Comparison of ENCODE assay signal across 8 mouse cellular contexts in genomic region chr7:12961511-12962141, GRCm38 (mm10). TPM values are rescaled to one million over a fixed set of nuclear protein-coding genes. Genes with fewer than 3 reads are reported as not detected.
DNase-seq lines count a peak whose midpoint lies in the region; ATAC-seq and TF ChIP-seq lines count a peak whose summit lies in the region.

No protein-coding gene starts in this region.

- no peak for TF ChIP-seq CTCF in lung, postnatal 0 days (IDR thresholded peaks at IDR 0.05)

- WGBS in forebrain, embryonic 14.5 days = 2% methylated on average over 29 of the region's 29 CpGs
- 1% methylated on average over 29 of the region's 29 CpGs for WGBS in lung, postnatal 0 days

- peak overlapping the region; percentile 57 for H3K4me2 ChIP-seq in forebrain, embryonic 14.5 days (ENCODE audit: low read length)
- H3K4me2 ChIP-seq in lung, postnatal 0 days (replicated peaks; ENCODE audit: low read depth, low read length) = peak overlapping the region; percentile 71

- no peaks in the 10 kb centered on the region for H3K27me3 ChIP-seq in forebrain, embryonic 14.5 days (replicated peaks; ENCODE audit: control insufficient read depth, insufficient read depth, low read length)
- H3K27me3 ChIP-seq in lung, postnatal 0 days (replicated peaks; ENCODE audit: insufficient read depth, low read length) = no peaks in the 10 kb centered on the region

- peak overlapping the region; percentile 51 for H3K9ac ChIP-seq in ES-E14 (ENCODE audit: insufficient read depth, low read depth, low read length, poor library complexity, severe bottlenecking)
- H3K9ac ChIP-seq in forebrain, embryonic 14.5 days (ENCODE audit: low read length) = peak overlapping the region; percentile 68
- H3K9ac ChIP-seq in lung, postnatal 0 days (replicated peaks; ENCODE audit: low read depth) = peak overlapping the region; percentile 66

- DNase-seq in ES-E14 (ENCODE audit: low read depth, low spot score) = no peak
- peak; percentile 64 for DNase-seq in c-Kit-positive CD71-negative TER-119-negative erythroid progenitor cells, embryonic 14.5 days (ENCODE audit: low read depth)
- DNase-seq in forebrain, embryonic 14.5 days (ENCODE audit: low spot score) = peak; percentile 96
- peak; percentile 59 for DNase-seq in heart, postnatal 4 days
- DNase-seq in layer of hippocampus, adult 8-10 months (ENCODE audit: low spot score in 2 of 2) = peak; percentile 39 to 49
- DNase-seq in lung, postnatal 0 days (ENCODE audit: low spot score) = peak; percentile 90
- peak; percentile 20 for DNase-seq in ovary, postnatal 14 days (ENCODE audit: low spot score)
- DNase-seq in thymus, postnatal 14 days = peak; percentile 79

- H3K36me3 ChIP-seq in ES-E14 (ENCODE audit: control insufficient read depth, insufficient read depth, low read length, poor library complexity, severe bottlenecking) = no peaks in the 10 kb centered on the region
- no peaks in the 10 kb centered on the region for H3K36me3 ChIP-seq in forebrain, embryonic 14.5 days (ENCODE audit: control insufficient read depth, insufficient read depth, low read length)
- no peaks in the 10 kb centered on the region for H3K36me3 ChIP-seq in lung, postnatal 0 days (ENCODE audit: insufficient read depth, low read length)

- peaks cover 5 to 7% of the 10 kb centered on the region in 2 experiments; a peak in 3 of 4 replicates for H3K4me1 ChIP-seq in ES-E14 (ENCODE audit: control insufficient read depth in 2 of 2, insufficient read depth in 2 of 2, low read length in 2 of 2, poor library complexity in 1 of 2)
- H3K4me1 ChIP-seq in forebrain, embryonic 14.5 days (ENCODE audit: control insufficient read depth, insufficient read depth, low read length) = peaks cover 6% of the 10 kb centered on the region
- peaks cover 3% of the 10 kb centered on the region; the same call in 1 of the 2 replicates for H3K4me1 ChIP-seq in lung, postnatal 0 days (ENCODE audit: insufficient read depth, low read depth, low read length)

- peak; percentile 80 for ATAC-seq in forebrain, embryonic 14.5 days
- ATAC-seq in lung, postnatal 0 days = peak; percentile 70

- in situ Hi-C loops in ES-E14 (cut with MboI; ENCODE audit: low sequenced_read_pairs in 2 of 2, unreplicated experiment in 2 of 2) = no loop called here

- TF ChIP-seq EP300 in lung, postnatal 0 days (IDR thresholded peaks at IDR 0.05) = no peak

- no peak overlapping the region for H3K27ac ChIP-seq in ES-E14 (ENCODE audit: insufficient read depth, low read depth, low read length, poor library complexity, severe bottlenecking)
- H3K27ac ChIP-seq in forebrain, embryonic 14.5 days (ENCODE audit: low read depth, low read length) = peak overlapping the region; percentile 76
- H3K27ac ChIP-seq in lung, postnatal 0 days (ENCODE audit: low read length) = peak overlapping the region; percentile 81

- no peaks in the 10 kb centered on the region for H3K9me3 ChIP-seq in ES-E14 (ENCODE audit: control insufficient read depth, insufficient read depth, low read depth, low read length)
- no peaks in the 10 kb centered on the region for H3K9me3 ChIP-seq in forebrain, embryonic 14.5 days (replicated peaks; ENCODE audit: control insufficient read depth, low read length)
- H3K9me3 ChIP-seq in lung, postnatal 0 days (ENCODE audit: low read length) = no peaks in the 10 kb centered on the region

- peak overlapping the region; percentile 38 to 66 for H3K4me3 ChIP-seq in ES-E14 (ENCODE audit: insufficient read depth in 1 of 2, low read depth in 1 of 2, low read length in 2 of 2, poor library complexity in 1 of 2, severe bottlenecking in 1 of 2)
- H3K4me3 ChIP-seq in forebrain, embryonic 14.5 days (ENCODE audit: low read depth, low read length) = peak overlapping the region; percentile 39
- peak overlapping the region; percentile 62 for H3K4me3 ChIP-seq in lung, postnatal 0 days (ENCODE audit: low read depth, low read length)

TF ChIP-seq in ES-E14, 5 proteins besides CTCF, POLR2A, EP300 and RAD21:
- TF ChIP-seq HCFC1 (IDR thresholded peaks at IDR 0.05; ENCODE audit: borderline replicate concordance, insufficient read depth, low read length) (peak; percentile 82), ZC3H11A (IDR thresholded peaks at IDR 0.05; ENCODE audit: borderline replicate concordance, low read depth, low read length) (no peak), ZNF384 (IDR thresholded peaks at IDR 0.05; ENCODE audit: low read depth, low read length) (peak; percentile 98), MAFK (IDR thresholded peaks at IDR 0.05; ENCODE audit: insufficient read depth, low read depth, low read length) (no peak)

RNA-seq across cellular contexts. Expression of gene Zfp324, which starts 4.0 kb away (rescaled TPM):
- 4.7 and 5.6 TPM in 2 replicates for total RNA-seq in ES-E14 (2012; rRNA removed)
- polyA plus RNA-seq in forebrain, embryonic 14.5 days (2014; fragmentation: Nextera tagmentation; extraction: Ambion mirVana) = 10.1 and 11.4 TPM in 2 replicates
- 1 to 10 TPM; 4.9 to 5.4 TPM for total RNA-seq in heart, postnatal 4 days (2021)
- 10 to 100 TPM in 3 of 4 experiments, 1 to 10 TPM in 1; 9.5 to 11.6 (median 11.3) TPM for total RNA-seq in layer of hippocampus, adult 8-10 months (2022)
- 5.5 and 5.7 TPM in 2 replicates for polyA plus RNA-seq in lung, postnatal 0 days (2015; fragmentation: Nextera tagmentation; extraction: Ambion mirVana)

RNA-seq across cellular contexts. Expression of gene Zfp446, which starts 16.0 kb away (rescaled TPM):
- 6.4 and 7.3 TPM in 2 replicates for total RNA-seq in ES-E14 (2012; rRNA removed)
- polyA plus RNA-seq in forebrain, embryonic 14.5 days (2014; fragmentation: Nextera tagmentation; extraction: Ambion mirVana) = 4.5 and 4.9 TPM in 2 replicates
- total RNA-seq in heart, postnatal 4 days (2021) = 1 to 10 TPM; 3.3 to 4.3 TPM
- total RNA-seq in layer of hippocampus, adult 8-10 months (2022) = 10 to 100 TPM in 1 of 4 experiments, 1 to 10 TPM in 3; 7.5 to 10.8 (median 8.8) TPM
- polyA plus RNA-seq in lung, postnatal 0 days (2015; fragmentation: Nextera tagmentation; extraction: Ambion mirVana) = 3.9 and 4.0 TPM in 2 replicates

RNA-seq across cellular contexts. Expression of gene Rnf225, which starts 34.4 kb away (rescaled TPM):
- 4.4 and 6.9 TPM in 2 replicates for total RNA-seq in ES-E14 (2012; rRNA removed)
- 0.48 and 0.57 TPM in 2 replicates for polyA plus RNA-seq in forebrain, embryonic 14.5 days (2014; fragmentation: Nextera tagmentation; extraction: Ambion mirVana)
- total RNA-seq in heart, postnatal 4 days (2021) = under 1 TPM; 0.38 to 0.67 TPM
- total RNA-seq in layer of hippocampus, adult 8-10 months (2022) = 1 to 10 TPM in 1 of 4 experiments, under 1 TPM in 3; 0.77 to 1.4 (median 0.92) TPM
- 1.3 and 1.4 TPM in 2 replicates for polyA plus RNA-seq in lung, postnatal 0 days (2015; fragmentation: Nextera tagmentation; extraction: Ambion mirVana)

RNA-seq across cellular contexts. Expression of gene Slc27a5, which starts 36.4 kb away (rescaled TPM):
- total RNA-seq in ES-E14 (2012; rRNA removed) = 0.45 and 0.69 TPM in 2 replicates
- polyA plus RNA-seq in forebrain, embryonic 14.5 days (2014; fragmentation: Nextera tagmentation; extraction: Ambion mirVana) = 0.10 TPM in 1 of 2 replicates, not detected in the other
- not detected for total RNA-seq in heart, postnatal 4 days (2021)
- total RNA-seq in layer of hippocampus, adult 8-10 months (2022) = under 1 TPM in 3 of 4 experiments, not detected in 1; 0.27 to 0.47 (median 0.27) TPM
- polyA plus RNA-seq in lung, postnatal 0 days (2015; fragmentation: Nextera tagmentation; extraction: Ambion mirVana) = not detected in 2 replicates

RNA-seq across cellular contexts. Expression of gene Trim28, which starts 37.3 kb away (rescaled TPM):
- 2,698 and 2,854 TPM in 2 replicates for total RNA-seq in ES-E14 (2012; rRNA removed)
- 266 and 317 TPM in 2 replicates for polyA plus RNA-seq in forebrain, embryonic 14.5 days (2014; fragmentation: Nextera tagmentation; extraction: Ambion mirVana)
- total RNA-seq in heart, postnatal 4 days (2021) = 100 to 1,000 TPM; 240 to 249 TPM
- 100 to 1,000 TPM; 244 to 272 (median 252) TPM for total RNA-seq in layer of hippocampus, adult 8-10 months (2022)
- polyA plus RNA-seq in lung, postnatal 0 days (2015; fragmentation: Nextera tagmentation; extraction: Ambion mirVana) = 85.6 and 87.2 TPM in 2 replicates
